Mouse (Mus musculus) natural killer cell, adult 2 months (primary cell): ENCODE data around the gene Bcl2l12.

Source experiments
- DNase-seq, 2 experiments: peaks; one replicate each; pipeline ENCODE4 v3.0.0; 2022; ENCODE audit warnings: low spot score in 2 of 2

Gene Bcl2l12

GRCm38 (mm10) chr7:44959281-44959680 lies 39.2 kb downstream of the Bcl2l12 start:
- DNase-seq, result no peak

GRCm38 (mm10) chr7:44958208-44958607 lies 40.3 kb downstream of the Bcl2l12 start:
- peak in 1 of 2 experiments; percentile 30 for DNase-seq

GRCm38 (mm10) chr7:44957183-44957835 lies 41.2 kb downstream of the Bcl2l12 start:
- DNase-seq, result no peak

DNA sequence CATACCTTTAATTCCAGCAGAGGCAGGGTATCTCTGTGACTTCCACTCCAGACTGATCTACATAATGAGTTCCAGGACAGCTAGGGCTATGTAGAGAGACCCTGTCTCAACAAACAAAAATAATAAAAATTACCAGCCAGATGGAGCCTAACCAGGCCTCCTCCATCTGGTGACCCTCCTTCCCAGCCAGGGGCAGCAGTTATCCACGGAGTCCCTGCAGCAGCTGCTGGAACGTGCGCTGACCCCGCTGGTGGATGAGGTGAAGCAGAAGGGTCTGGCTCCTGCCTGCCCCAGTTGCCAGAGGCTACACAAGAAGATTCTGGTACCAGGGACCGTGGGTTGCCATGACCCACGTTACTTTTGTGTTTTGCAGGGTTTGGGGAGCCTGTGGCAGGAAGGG lies 42.2 kb downstream of the Bcl2l12 start:
- DNase-seq, result no peak

DNA sequence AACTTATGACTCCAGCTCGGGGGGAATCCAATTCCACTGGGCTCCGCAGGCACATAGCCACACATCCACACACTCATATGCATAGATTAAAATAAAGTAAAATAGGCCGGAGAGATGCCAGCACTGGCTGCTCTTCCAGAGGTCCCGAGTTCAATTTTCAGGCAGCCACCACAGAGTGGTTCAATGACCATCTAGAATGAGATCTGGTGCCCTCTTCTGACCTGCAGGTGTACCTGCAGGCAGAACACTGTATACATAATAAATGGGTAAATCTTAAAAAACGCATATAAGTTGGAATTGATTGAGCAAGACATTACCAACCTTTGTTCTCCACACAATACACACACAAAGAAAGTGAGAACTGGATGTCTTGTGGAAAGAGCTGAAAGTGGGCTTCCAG lies 42.9 kb downstream of the Bcl2l12 start:
- DNase-seq, result peak in 1 of 2 experiments; percentile 35

GRCm38 (mm10) chr7:44954091-44954885 lies 44.2 kb downstream of the Bcl2l12 start:
- no peak for DNase-seq

- DNase-seq, result no peak
Measured at GRCm38 (mm10) chr7:44953561-44953960, 45.0 kb downstream of the Bcl2l12 start.

DNA sequence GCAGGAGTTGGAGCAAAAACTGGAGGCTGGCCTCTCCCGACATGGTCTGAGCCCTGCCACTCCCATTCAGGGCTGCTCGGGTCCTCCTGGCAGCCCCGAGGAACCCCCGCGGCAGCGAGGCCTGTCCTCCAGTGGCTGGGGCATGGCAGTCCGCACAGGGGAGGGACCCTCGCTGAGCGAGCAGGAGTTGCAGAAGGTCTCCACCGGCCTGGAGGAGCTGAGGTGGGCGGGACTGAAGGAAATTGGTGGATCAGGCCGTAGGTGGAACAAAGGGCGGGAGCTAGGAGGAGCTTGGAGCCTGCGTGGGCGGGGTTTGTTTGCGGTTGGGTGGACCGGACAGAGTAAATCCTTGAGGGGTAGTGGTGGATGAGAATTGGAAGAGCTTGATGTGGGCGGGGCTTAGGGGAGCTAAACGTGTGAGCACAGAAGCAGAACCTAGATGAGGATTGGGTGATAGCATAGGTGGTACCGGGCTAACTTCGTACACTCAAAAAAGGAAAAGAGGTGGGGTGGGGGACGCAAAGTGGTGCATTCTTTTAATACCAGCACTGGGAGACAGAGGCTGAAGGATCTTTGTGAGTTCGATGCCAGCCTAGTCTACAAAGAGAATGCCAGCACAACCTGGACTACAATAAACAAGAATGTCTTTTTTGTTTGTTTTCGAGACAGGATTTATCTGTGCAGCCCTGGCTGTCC lies 45.8 kb downstream of the Bcl2l12 start:
- DNase-seq, result peak; percentile 53 to 61

- DNase-seq, result no peak
Measured at GRCm38 (mm10) chr7:44951960-44952359, 46.6 kb downstream of the Bcl2l12 start.

GRCm38 (mm10) chr7:44949922-44950321 lies 48.6 kb downstream of the Bcl2l12 start:
- no peak for DNase-seq

DNA sequence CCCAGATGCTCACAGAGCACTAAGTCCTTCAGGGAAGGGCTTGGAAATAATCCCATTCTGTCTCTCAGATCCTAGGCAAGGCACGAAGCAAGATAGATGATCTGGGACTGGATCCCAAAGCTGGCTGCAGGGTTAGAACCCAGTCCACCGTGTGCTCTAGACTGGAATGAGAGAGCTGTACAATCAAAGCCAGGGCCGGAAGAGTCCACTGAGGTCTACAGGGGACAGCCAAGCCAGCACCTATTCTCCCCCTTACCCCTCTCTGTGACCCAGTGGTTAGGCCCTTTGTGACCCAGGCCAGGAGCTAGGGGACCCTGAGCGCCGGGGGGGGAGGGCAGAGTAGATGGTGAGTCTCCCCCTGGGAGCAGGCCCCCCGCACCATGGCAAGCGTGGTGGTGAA lies 55.6 kb downstream of the Bcl2l12 start, which contains the start of gene Tsks:
Tsks (plus strand) TSS at position 301 of the 400 bp plus-strand sequence.
- DNase-seq, result no peak
